Mouse (Mus musculus) lung, postnatal 0 days (tissue): ENCODE measurements around the gene Elob.

Experiments
- CTCF ChIP-seq: IDR thresholded peaks from 2 replicates; pipeline ENCODE4 v1.5.1; 2016; ENCODE audit warnings: antibody characterized with exemption, mild to moderate bottlenecking
- EP300 ChIP-seq: IDR thresholded peaks from 2 replicates; pipeline ENCODE4 v1.6.1; 2016; ENCODE audit warnings: antibody characterized with exemption, mild to moderate bottlenecking, control low read depth

GRCm38 (mm10) chr17:23843141-23843811 is 14.3 kb upstream of the Elob start:
- TF ChIP-seq CTCF (peak; percentile 37), EP300 (no peak)
